Mouse (Mus musculus) cortical plate, adult 2 months (tissue): ENCODE measurements around the gene Clec4f.

Source experiments
- CTCF ChIP-seq: fragments of 200-500 bp; IDR thresholded peaks from 2 replicates; pipeline ENCODE4 v1.5.1; 2011; ENCODE audit warnings: mild to moderate bottlenecking, control low read depth, low read length; ENCODE audit not compliant: insufficient read depth; ENCODE audit errors: extremely low read depth
- POLR2A ChIP-seq: fragments of 200-500 bp; IDR thresholded peaks from 2 replicates; pipeline ENCODE4 v1.6.1; 2011; ENCODE audit warnings: mild to moderate bottlenecking, low read length, control low read depth; ENCODE audit not compliant: insufficient read depth; ENCODE audit errors: extremely low read depth

GRCm38 (mm10) chr6:83695731-83696130 lies 39.7 kb upstream of the Clec4f start:
- TF ChIP-seq CTCF (no peak), POLR2A (no peak)
